Mouse (Mus musculus) stomach, postnatal 0 days (tissue): ENCODE measurements at regions not wholly inside any gene's neighbourhood (a gene's known extent, or its start where the extent isn't known, plus 50 kb on each side); places are given as distances from the start of the nearest gene placed in this dataset.

Experiments used
- ATAC-seq: fragments of 200-750 bp; cut with Nextera tagmentation; 2 replicates; pipeline ENCODE4 v1.8.0; 2017; ENCODE audit not compliant: low FRiP score, low TSS enrichment
- DNase-seq: peaks from one replicate; pipeline ENCODE4 v3.0.0-alpha.2; 2016; ENCODE audit warnings: low spot score
- H3K27ac ChIP-seq: fragments of 300-500 bp; sonication (generic); replicated peaks from 2 replicates; pipeline ENCODE4 v1.5.1; 2014; ENCODE audit warnings: mild to moderate bottlenecking, control low read depth
- H3K27me3 ChIP-seq: fragments of 300-500 bp; sonication (generic); 2 replicates; pipeline ENCODE4 v1.6.1; 2014; ENCODE audit warnings: low read length; ENCODE audit not compliant: control insufficient read depth, insufficient read depth
- H3K36me3 ChIP-seq: fragments of 300-500 bp; sonication (generic); 2 replicates; pipeline ENCODE4 v1.6.1; 2014; ENCODE audit warnings: low read length, mixed read lengths; ENCODE audit not compliant: control insufficient read depth, insufficient read depth
- H3K4me1 ChIP-seq: fragments of 300-500 bp; sonication (generic); replicated peaks from 2 replicates; pipeline ENCODE4 v1.6.1; 2014; ENCODE audit warnings: antibody characterized with exemption; ENCODE audit not compliant: control insufficient read depth, insufficient read depth
- H3K4me2 ChIP-seq: fragments of 300-500 bp; sonication (generic); replicated peaks from 2 replicates; pipeline ENCODE4 v1.6.1; 2014; ENCODE audit warnings: low read depth, mild to moderate bottlenecking, control low read depth, moderate library complexity
- H3K4me3 ChIP-seq: fragments of 300-500 bp; sonication (generic); 2 replicates; pipeline ENCODE4 v1.5.1; 2014; ENCODE audit warnings: low read depth, low read length, control low read depth
- H3K9ac ChIP-seq: fragments of 300-500 bp; sonication (generic); 2 replicates; pipeline ENCODE4 v1.6.1; 2014; ENCODE audit warnings: mild to moderate bottlenecking, low read length, control low read depth, mixed read lengths
- H3K9me3 ChIP-seq: fragments of 300-500 bp; sonication (generic); 2 replicates; pipeline ENCODE4 v1.6.1; 2016; ENCODE audit warnings: low read length; ENCODE audit not compliant: control insufficient read depth
- CTCF ChIP-seq: IDR thresholded peaks from 2 replicates; pipeline ENCODE4 v1.5.1; 2016; ENCODE audit warnings: antibody characterized with exemption, low read depth, mild to moderate bottlenecking, moderate library complexity
- EP300 ChIP-seq: optimal IDR thresholded peaks from 2 replicates; pipeline ENCODE3; 2016; ENCODE audit warnings: antibody characterized with exemption
- WGBS: fragments of 180-500 bp; shearing (Covaris S2); extraction: QIAGEN DNeasy Blood & Tissue Kit; methylation state at CpG from one replicate; pipeline ENCODE4 v1.1.7; 2014; 5-methylcytosine and 5-hydroxymethylcytosine counted together

GRCm38 (mm10) chr4:54838111-54838510, 106.7 kb upstream of the Zfp462 start:
- ATAC-seq (no peak), DNase-seq (no peak)
- H3K36me3 ChIP-seq: no peaks in the 10 kb centered on the region
- no peak overlapping the region for H3K9ac ChIP-seq
- H3K9me3 ChIP-seq: no peaks in the 10 kb centered on the region
- H3K4me1 ChIP-seq: no peaks in the 10 kb centered on the region
- H3K27ac ChIP-seq: no peak overlapping the region
- H3K4me3 ChIP-seq: no peak overlapping the region
- H3K4me2 ChIP-seq: no peak overlapping the region
- H3K27me3 ChIP-seq: no peaks in the 10 kb centered on the region
- whole genome bisulfite sequencing: 39% methylated on average over 5 of the region's 5 CpGs
- TF ChIP-seq CTCF: no peak

- no peak for DNase-seq
- Histone ChIP-seq H3K4me1 (no peaks in the 10 kb centered on the region), H3K4me2 (no peak overlapping the region), H3K9me3 (no peaks in the 10 kb centered on the region), H3K9ac (no peak overlapping the region), H3K27ac (no peak overlapping the region), H3K36me3 (no peaks in the 10 kb centered on the region), H3K27me3 (no peaks in the 10 kb centered on the region), H3K4me3 (no peak overlapping the region)
- 38% methylated on average over 3 of the region's 3 CpGs for WGBS
- no peak for TF ChIP-seq EP300
- TF ChIP-seq CTCF: no peak
- no peak for ATAC-seq
These were observed 106.1 kb upstream of the Zfp462 start for GRCm38 (mm10) chr4:54838794-54839193.

- H3K9ac ChIP-seq: no peak overlapping the region
- ATAC-seq: no peak
- no peaks in the 10 kb centered on the region for H3K36me3 ChIP-seq
- H3K4me3 ChIP-seq: no peak overlapping the region
- H3K27ac ChIP-seq: no peak overlapping the region
- no peak for DNase-seq
- no peaks in the 10 kb centered on the region for H3K27me3 ChIP-seq
- H3K9me3 ChIP-seq: no peaks in the 10 kb centered on the region
- no peak overlapping the region for H3K4me2 ChIP-seq
- TF ChIP-seq CTCF: no peak
- no peak for TF ChIP-seq EP300
- WGBS: 78% methylated on average over 7 of the region's 7 CpGs
- H3K4me1 ChIP-seq: no peaks in the 10 kb centered on the region
These were observed 91.6 kb upstream of the Zfp462 start for GRCm38 (mm10) chr4:54852991-54853925.

- Histone ChIP-seq H3K4me2 (no peak overlapping the region), H3K27ac (no peak overlapping the region)
These were observed 86.2 kb upstream of the Zfp462 start for GRCm38 (mm10) chr4:54858604-54859003.

DNA sequence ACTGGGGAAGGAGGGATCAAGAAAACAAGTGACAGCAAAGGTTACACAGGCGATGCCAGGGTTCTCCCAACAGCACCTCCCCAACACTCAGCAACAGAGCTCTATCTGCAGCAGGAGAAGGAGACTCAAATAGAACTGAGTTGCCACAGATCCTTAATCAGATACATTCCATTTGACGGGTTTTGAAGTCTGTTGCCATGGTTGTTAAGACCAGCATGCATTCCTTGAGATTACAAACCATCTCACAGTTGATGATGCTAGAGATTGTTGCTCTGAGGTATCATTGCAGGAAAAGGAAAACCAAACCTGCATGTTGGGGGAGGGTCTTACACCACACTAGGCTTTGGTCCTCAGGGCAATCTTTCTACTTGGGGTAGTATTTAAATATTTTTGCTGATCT, 78.8 kb upstream of the Zfp462 start:
- 41% methylated on average over 2 of the region's 2 CpGs for WGBS
- Histone ChIP-seq H3K9me3 (no peaks in the 10 kb centered on the region), H3K4me2 (no peak overlapping the region), H3K36me3 (no peaks in the 10 kb centered on the region), H3K4me1 (no peaks in the 10 kb centered on the region), H3K4me3 (no peak overlapping the region), H3K27ac (no peak overlapping the region), H3K27me3 (no peaks in the 10 kb centered on the region), H3K9ac (no peak overlapping the region)
- no peak for DNase-seq
- ATAC-seq: no peak
- TF ChIP-seq CTCF (no peak), EP300 (no peak)

More at GRCm38 (mm10) chr4:54858604-54859003, 86.2 kb upstream of the Zfp462 start:
- no peaks in the 10 kb centered on the region for H3K4me1 ChIP-seq
- WGBS: 93% methylated on average over 3 of the region's 3 CpGs
- no peaks in the 10 kb centered on the region for H3K27me3 ChIP-seq
- no peak overlapping the region for H3K9ac ChIP-seq
- DNase-seq (no peak), ATAC-seq (no peak)
- no peak for TF ChIP-seq CTCF
- no peak for TF ChIP-seq EP300
- no peaks in the 10 kb centered on the region for H3K36me3 ChIP-seq
- no peaks in the 10 kb centered on the region for H3K9me3 ChIP-seq
- H3K4me3 ChIP-seq: no peak overlapping the region

DNA sequence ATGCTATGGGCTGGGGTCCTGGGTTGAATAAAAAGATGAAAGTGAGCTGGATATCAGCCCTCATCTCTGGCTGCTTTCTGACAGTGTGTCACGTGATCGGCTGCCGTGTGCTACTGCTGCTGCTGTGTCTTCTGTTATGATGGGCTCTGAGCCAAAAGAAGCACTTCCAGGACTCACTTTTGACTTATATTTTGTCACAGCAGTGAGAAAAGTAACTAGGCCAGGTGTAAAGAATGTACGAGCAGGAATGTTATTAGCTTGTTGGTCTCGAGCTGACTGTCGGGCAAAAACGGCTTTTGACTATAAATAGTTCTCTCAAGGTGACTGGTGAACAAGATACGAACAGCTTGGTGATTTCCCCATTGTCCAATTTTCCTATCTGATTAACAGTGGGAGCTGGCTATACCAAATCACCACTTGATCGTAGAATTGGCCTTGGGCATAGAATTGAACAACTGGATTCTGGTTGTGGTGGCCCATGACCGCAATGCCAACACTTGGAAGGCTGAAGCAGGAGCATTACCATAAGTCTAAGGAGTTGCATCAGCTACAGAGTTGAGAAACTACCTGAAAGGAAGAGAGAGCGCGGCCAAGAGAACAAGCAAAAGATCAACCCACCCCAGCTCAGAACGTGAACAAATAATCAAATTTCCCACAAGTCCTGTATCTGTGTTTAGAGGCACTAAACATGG, 70.6 kb upstream of the Zfp462 start:
- H3K27ac ChIP-seq: no peak overlapping the region
- ATAC-seq: no peak
- no peak overlapping the region for H3K4me3 ChIP-seq
- DNase-seq: no peak
- TF ChIP-seq EP300: no peak
- no peak for TF ChIP-seq CTCF
- no peak overlapping the region for H3K4me2 ChIP-seq
- no peak overlapping the region for H3K9ac ChIP-seq
- H3K4me1 ChIP-seq: no peaks in the 10 kb centered on the region
- WGBS: 87% methylated on average over 13 of the region's 13 CpGs
- no peaks in the 10 kb centered on the region for H3K27me3 ChIP-seq
- no peaks in the 10 kb centered on the region for H3K36me3 ChIP-seq
- no peaks in the 10 kb centered on the region for H3K9me3 ChIP-seq
